In genomic region chr17:34101604-34102032, GRCm38 (mm10) we compare ENCODE assay signal across 8 mouse cellular contexts. TPM values are rescaled to one million over a fixed set of nuclear protein-coding genes. Genes with fewer than 3 reads are reported as not detected.
DNase-seq lines count a peak whose midpoint lies in the region; ATAC-seq and TF ChIP-seq lines count a peak whose summit lies in the region.

No protein-coding gene starts in this region.

- peaks cover 7% of the 10 kb centered on the region; the same call in 1 of the 2 replicates for H3K4me1 ChIP-seq in forebrain, embryonic 16.5 days (replicated peaks; ENCODE audit: control insufficient read depth, insufficient read depth, low read length)
- peaks cover 14% of the 10 kb centered on the region; the same call in 1 of the 2 replicates for H3K4me1 ChIP-seq in lung, embryonic 15.5 days
- H3K4me1 ChIP-seq in olfactory bulb, adult 2 months (ENCODE audit: control insufficient read depth, insufficient read depth, low read length) = peaks cover 4% of the 10 kb centered on the region

- no peak overlapping the region for H3K9ac ChIP-seq in forebrain, embryonic 16.5 days (replicated peaks; ENCODE audit: low read depth, low read length)
- no peak overlapping the region for H3K9ac ChIP-seq in lung, embryonic 15.5 days

- no peak for TF ChIP-seq CTCF in olfactory bulb, adult 2 months (IDR thresholded peaks at IDR 0.05; ENCODE audit: insufficient read depth, low read depth, low read length)

- no peak overlapping the region for H3K27ac ChIP-seq in forebrain, embryonic 16.5 days (ENCODE audit: low read length)
- H3K27ac ChIP-seq in lung, embryonic 15.5 days = no peak overlapping the region
- H3K27ac ChIP-seq in olfactory bulb, adult 2 months (ENCODE audit: insufficient read depth, low read depth, low read length) = no peak overlapping the region

- H3K9me3 ChIP-seq in forebrain, embryonic 16.5 days (ENCODE audit: control insufficient read depth, low read length) = no peaks in the 10 kb centered on the region
- H3K9me3 ChIP-seq in lung, embryonic 15.5 days = no peaks in the 10 kb centered on the region

- no peaks in the 10 kb centered on the region for H3K27me3 ChIP-seq in forebrain, embryonic 16.5 days (replicated peaks; ENCODE audit: control insufficient read depth, insufficient read depth, low read length)
- H3K27me3 ChIP-seq in lung, embryonic 15.5 days = no peaks in the 10 kb centered on the region

- no peaks in the 10 kb centered on the region for H3K36me3 ChIP-seq in forebrain, embryonic 16.5 days (ENCODE audit: control insufficient read depth, insufficient read depth)
- no peaks in the 10 kb centered on the region for H3K36me3 ChIP-seq in lung, embryonic 15.5 days

- peak; percentile 91 for DNase-seq in ES-CJ7 (ENCODE audit: low read depth, low spot score)
- peak; percentile 80 for DNase-seq in cerebellum, adult 11-12 months
- DNase-seq in heart, postnatal 36 days = peak; percentile 92 to 97
- peak; percentile 77 to 94 for DNase-seq in layer of hippocampus, adult 8-10 months (ENCODE audit: low spot score in 2 of 2)
- DNase-seq in thymus, adult 18-20 months = peak; percentile 86 to 91

- H3K4me3 ChIP-seq in forebrain, embryonic 16.5 days (replicated peaks; ENCODE audit: low read length) = no peak overlapping the region
- peak overlapping the region; percentile 16 for H3K4me3 ChIP-seq in lung, embryonic 15.5 days
- peak overlapping the region; percentile 19; the same call in 1 of the 2 replicates for H3K4me3 ChIP-seq in olfactory bulb, adult 2 months (ENCODE audit: insufficient read depth, low read depth, low read length)

- intact Hi-C loops in heart, postnatal 36 days (cut with DNase I) = loop anchor here (1.0 to 5.0 kb wide), 3 partner anchors 34 to 136 kb away; partner anchors contain the start of gene H2-Ob

- TF ChIP-seq POLR2A in olfactory bulb, adult 2 months (IDR thresholded peaks at IDR 0.05; ENCODE audit: insufficient read depth, low read depth, low read length) = no peak

- 0 out of 2 replicates have a peak overlapping the region, but pooled peaks have one; percentile 28 for H3K4me2 ChIP-seq in forebrain, embryonic 16.5 days (ENCODE audit: low read length)
- H3K4me2 ChIP-seq in lung, embryonic 15.5 days = peak overlapping the region; percentile 42

- 7% methylated on average over 12 of the region's 12 CpGs for WGBS in forebrain, embryonic 16.5 days
- 5% methylated on average over 12 of the region's 12 CpGs for WGBS in lung, embryonic 15.5 days
- WGBS in olfactory bulb, adult 2 months = 5% methylated on average over 12 of the region's 12 CpGs

- ATAC-seq in forebrain, embryonic 16.5 days = peak; percentile 81
- ATAC-seq in lung, embryonic 15.5 days (ENCODE audit: borderline replicate concordance, extremely low read depth, low FRiP score, low TSS enrichment) = peak; percentile 73

RNA-seq across cellular contexts. Expression of gene H2-Oa, which starts 9.5 kb away (rescaled TPM):
- polyA plus RNA-seq in forebrain, embryonic 16.5 days (2015; fragmentation: Nextera tagmentation; extraction: Ambion mirVana) = 0.22 and 0.28 TPM in 2 replicates
- not detected for total RNA-seq in heart, postnatal 36 days (2021)
- 1 to 10 TPM in 2 of 4 experiments, not detected in 2; 2.6 to 3.6 TPM for total RNA-seq in layer of hippocampus, adult 8-10 months (2022)
- polyA plus RNA-seq in lung, embryonic 15.5 days (2015; fragmentation: Nextera tagmentation; extraction: Ambion mirVana) = 0.44 and 1.0 TPM in 2 replicates
- polyA plus RNA-seq in olfactory bulb, adult 2 months (2012; ENCODE audit: insufficient read depth, insufficient read length, low replicate concordance, missing spikeins) = not detected in 2 replicates

RNA-seq across cellular contexts. Expression of gene H2-DMa, which starts 17.7 kb away (rescaled TPM):
- 12.1 and 15.8 TPM in 2 replicates for polyA plus RNA-seq in forebrain, embryonic 16.5 days (2015; fragmentation: Nextera tagmentation; extraction: Ambion mirVana)
- 1 to 10 TPM; 4.0 to 6.5 TPM for total RNA-seq in heart, postnatal 36 days (2021)
- 10 to 100 TPM; 31.5 to 37.7 (median 34.2) TPM for total RNA-seq in layer of hippocampus, adult 8-10 months (2022)
- 12.1 and 13.8 TPM in 2 replicates for polyA plus RNA-seq in lung, embryonic 15.5 days (2015; fragmentation: Nextera tagmentation; extraction: Ambion mirVana)
- polyA plus RNA-seq in olfactory bulb, adult 2 months (2012; ENCODE audit: insufficient read depth, insufficient read length, low replicate concordance, missing spikeins) = not detected in 2 replicates

RNA-seq across cellular contexts. Expression of gene Brd2, which starts 20.8 kb away (rescaled TPM):
- 130 and 132 TPM in 2 replicates for polyA plus RNA-seq in forebrain, embryonic 16.5 days (2015; fragmentation: Nextera tagmentation; extraction: Ambion mirVana)
- 10 to 100 TPM; 80.5 to 87.0 TPM for total RNA-seq in heart, postnatal 36 days (2021)
- 100 to 1,000 TPM; 190 to 204 (median 197) TPM for total RNA-seq in layer of hippocampus, adult 8-10 months (2022)
- 102 and 106 TPM in 2 replicates for polyA plus RNA-seq in lung, embryonic 15.5 days (2015; fragmentation: Nextera tagmentation; extraction: Ambion mirVana)
- 233 TPM in 1 of 2 replicates, not detected in the other for polyA plus RNA-seq in olfactory bulb, adult 2 months (2012; ENCODE audit: insufficient read depth, insufficient read length, low replicate concordance, missing spikeins)

RNA-seq across cellular contexts. Expression of gene H2-DMb2, which starts 41.5 kb away (rescaled TPM):
- polyA plus RNA-seq in forebrain, embryonic 16.5 days (2015; fragmentation: Nextera tagmentation; extraction: Ambion mirVana) = 0.43 and 0.90 TPM in 2 replicates
- total RNA-seq in heart, postnatal 36 days (2021) = 1 to 10 TPM; 1.3 to 1.7 TPM
- total RNA-seq in layer of hippocampus, adult 8-10 months (2022) = 1 to 10 TPM in 2 of 4 experiments, under 1 TPM in 2; 0.51 to 3.5 (median 2.1) TPM
- polyA plus RNA-seq in lung, embryonic 15.5 days (2015; fragmentation: Nextera tagmentation; extraction: Ambion mirVana) = 1.8 and 1.9 TPM in 2 replicates
- polyA plus RNA-seq in olfactory bulb, adult 2 months (2012; ENCODE audit: insufficient read depth, insufficient read length, low replicate concordance, missing spikeins) = not detected in 2 replicates

RNA-seq across cellular contexts. Expression of gene H2-DMb1, which starts 51.3 kb away (rescaled TPM):
- 0.66 and 0.98 TPM in 2 replicates for polyA plus RNA-seq in forebrain, embryonic 16.5 days (2015; fragmentation: Nextera tagmentation; extraction: Ambion mirVana)
- total RNA-seq in heart, postnatal 36 days (2021) = 1 to 10 TPM; 1.5 to 2.9 TPM
- 1 to 10 TPM; 3.4 to 9.7 (median 6.0) TPM for total RNA-seq in layer of hippocampus, adult 8-10 months (2022)
- 2.0 and 3.2 TPM in 2 replicates for polyA plus RNA-seq in lung, embryonic 15.5 days (2015; fragmentation: Nextera tagmentation; extraction: Ambion mirVana)
- polyA plus RNA-seq in olfactory bulb, adult 2 months (2012; ENCODE audit: insufficient read depth, insufficient read length, low replicate concordance, missing spikeins) = not detected in 2 replicates

Comparison
In these comparisons a context has a peak if more than half of its experiments do, and no peak if none do; other contexts are left out.
1. RNA of gene H2-DMa, which starts 17.7 kb away (polyA plus RNA-seq): 12.1 to 15.8 TPM in forebrain, embryonic 16.5 days and 12.1 to 13.8 TPM in lung, embryonic 15.5 days; not detected in olfactory bulb, adult 2 months; every median in the first group is over 10 times any median in the second.
2. Peak in every context shown above with its lines, with median percentiles within 50 percentile points of each other: DNase-seq.